Comparison of ENCODE assay signal across 20 mouse cellular contexts in genomic region chr4:133397299-133397698, GRCm38 (mm10). TPM values are rescaled to one million over a fixed set of nuclear protein-coding genes. Genes with fewer than 3 reads are reported as not detected.
DNase-seq lines count a peak whose midpoint lies in the region; ATAC-seq and TF ChIP-seq lines count a peak whose summit lies in the region.
"Had no signal": no experiment of that assay in that cellular context is flagged by ENCODE, and none has a peak within 500 bp of the region (broad histone marks: within the 10 kb centered on the region; RNA-seq: fewer than 3 reads in every experiment).

No protein-coding gene starts in this region.

- no peak overlapping the region for H3K4me3 ChIP-seq in heart, embryonic 11.5 days (ENCODE audit: low read depth, low read length)
- no peak overlapping the region for H3K4me3 ChIP-seq in kidney, postnatal 0 days (replicated peaks; ENCODE audit: low read depth, low read length)
- no peak overlapping the region for H3K4me3 ChIP-seq in CH12.LX (replicated peaks in 1 of 3; ENCODE audit: low read depth in 2 of 3, low read length in 2 of 3, poor library complexity in 1 of 3)
- no peak overlapping the region for H3K4me3 ChIP-seq in embryonic facial prominence, embryonic 10.5 days
- H3K4me3 ChIP-seq: embryonic facial prominence, embryonic 15.5 days; hindbrain, embryonic 12.5 days; intestine, embryonic 15.5 days; kidney, embryonic 15.5 days; midbrain, embryonic 13.5 days; neural tube, embryonic 12.5 days had no signal

- no peaks in the 10 kb centered on the region for H3K9me3 ChIP-seq in heart, embryonic 11.5 days (replicated peaks; ENCODE audit: control insufficient read depth, low read length)
- no peaks in the 10 kb centered on the region for H3K9me3 ChIP-seq in kidney, postnatal 0 days (replicated peaks; ENCODE audit: low read length)
- H3K9me3 ChIP-seq in CH12.LX (replicated peaks; ENCODE audit: low read length) = no peaks in the 10 kb centered on the region
- no peaks in the 10 kb centered on the region for H3K9me3 ChIP-seq in embryonic facial prominence, embryonic 10.5 days
- H3K9me3 ChIP-seq: embryonic facial prominence, embryonic 15.5 days; hindbrain, embryonic 12.5 days; intestine, embryonic 15.5 days; kidney, embryonic 15.5 days; midbrain, embryonic 13.5 days; neural tube, embryonic 12.5 days had no signal

- no peaks in the 10 kb centered on the region; the same call in 1 of the 2 replicates for H3K79me2 ChIP-seq in CH12.LX (replicated peaks; ENCODE audit: control insufficient read depth, extremely low read depth, insufficient read depth, poor library complexity, severe bottlenecking)

- DNase-seq in heart, postnatal 25 days (ENCODE audit: low spot score) = no peak
- no peak for DNase-seq in kidney, postnatal 0 days (ENCODE audit: low spot score)
- DNase-seq in kidney, adult 18-20 months = no peak
- no peak for DNase-seq in CH12.LX (ENCODE audit: extremely low read depth)
- no peak for DNase-seq in embryonic facial prominence, embryonic 10.5 days (ENCODE audit: low spot score)
- DNase-seq in adrenal gland, postnatal 10 days = no peak
- DNase-seq in urinary bladder, postnatal 36 days (ENCODE audit: low spot score in 2 of 2) = no peak
- DNase-seq: adrenal gland, postnatal 36 days; embryo, embryonic 11 days; lung, embryonic 14.5 days; right cerebral cortex, postnatal 4 days; thymus, postnatal 14 days had no signal

- TF ChIP-seq CTCF in kidney, postnatal 0 days (IDR thresholded peaks at IDR 0.05; ENCODE audit: low read depth) = no peak
- TF ChIP-seq CTCF in CH12.LX (conservative IDR thresholded peaks at IDR 0.05 in 1 of 2, IDR thresholded peaks at IDR 0.05 in 1 of 2; ENCODE audit: low read depth in 2 of 2, low read length in 2 of 2) = peak in 1 of 2 experiments; percentile 59; a peak in 2 of 4 replicates

- TF ChIP-seq POLR2A in CH12.LX (IDR thresholded peaks at IDR 0.05; ENCODE audit: low read depth, low read length) = no peak

- H3K9ac ChIP-seq in heart, embryonic 11.5 days (ENCODE audit: low read depth, low read length) = peak overlapping the region; percentile 52; the same call in 1 of the 2 replicates
- no peak overlapping the region for H3K9ac ChIP-seq in kidney, postnatal 0 days (ENCODE audit: low read depth, low read length)
- peak overlapping the region; percentile 28; the same call in 1 of the 2 replicates for H3K9ac ChIP-seq in CH12.LX (ENCODE audit: insufficient read depth, low read depth)
- H3K9ac ChIP-seq: embryonic facial prominence, embryonic 15.5 days; hindbrain, embryonic 12.5 days; intestine, embryonic 15.5 days; kidney, embryonic 15.5 days; lung, embryonic 14.5 days; midbrain, embryonic 13.5 days; neural tube, embryonic 12.5 days had no signal

- no peak overlapping the region for H3K4me2 ChIP-seq in heart, embryonic 11.5 days
- H3K4me2 ChIP-seq in kidney, postnatal 0 days (ENCODE audit: low read length) = no peak overlapping the region
- H3K4me2 ChIP-seq in CH12.LX (ENCODE audit: insufficient read depth, low read depth, poor library complexity, severe bottlenecking) = no peak overlapping the region
- H3K4me2 ChIP-seq: embryonic facial prominence, embryonic 15.5 days; hindbrain, embryonic 12.5 days; intestine, embryonic 15.5 days; kidney, embryonic 15.5 days; lung, embryonic 14.5 days; midbrain, embryonic 13.5 days; neural tube, embryonic 12.5 days had no signal

- 49% methylated on average over 5 of the region's 5 CpGs for WGBS in heart, embryonic 11.5 days (ENCODE audit: insufficient replicate concordance)
- 56% methylated on average over 5 of the region's 5 CpGs for WGBS in kidney, postnatal 0 days
- 42% methylated on average over 5 of the region's 5 CpGs for WGBS in embryonic facial prominence, embryonic 10.5 days

- in situ Hi-C loops in CH12.LX (cut with MboI; ENCODE audit: low pct_ligation_motif_present, low pct_unique_long_range_greater_than_20kb, low sequenced_read_pairs) = no loop called here

- no peaks in the 10 kb centered on the region for H3K27me3 ChIP-seq in heart, embryonic 11.5 days (ENCODE audit: control insufficient read depth, insufficient read depth, low read length)
- H3K27me3 ChIP-seq in kidney, postnatal 0 days (ENCODE audit: insufficient read depth, low read length) = no peaks in the 10 kb centered on the region
- no peaks in the 10 kb centered on the region for H3K27me3 ChIP-seq in CH12.LX (replicated peaks)
- H3K27me3 ChIP-seq in embryonic facial prominence, embryonic 10.5 days (replicated peaks; ENCODE audit: low read depth, poor library complexity, severe bottlenecking) = no peaks in the 10 kb centered on the region
- H3K27me3 ChIP-seq: embryonic facial prominence, embryonic 15.5 days; hindbrain, embryonic 12.5 days; intestine, embryonic 15.5 days; kidney, embryonic 15.5 days; midbrain, embryonic 13.5 days; neural tube, embryonic 12.5 days had no signal

- peak overlapping the region; percentile 70; the same call in 1 of the 2 replicates for H3K27ac ChIP-seq in heart, embryonic 11.5 days (ENCODE audit: low read depth, low read length)
- no peak overlapping the region for H3K27ac ChIP-seq in kidney, postnatal 0 days
- H3K27ac ChIP-seq in CH12.LX (ENCODE audit: insufficient read depth, low read depth) = no peak overlapping the region
- H3K27ac ChIP-seq in embryonic facial prominence, embryonic 10.5 days (replicated peaks) = peak overlapping the region; percentile 7; the same call in 1 of the 2 replicates
- H3K27ac ChIP-seq: embryonic facial prominence, embryonic 15.5 days; hindbrain, embryonic 12.5 days; intestine, embryonic 15.5 days; kidney, embryonic 15.5 days; macrophage; midbrain, embryonic 13.5 days; neural tube, embryonic 12.5 days had no signal

- TF ChIP-seq EP300 in CH12.LX (IDR thresholded peaks at IDR 0.05; ENCODE audit: low read length) = no peak

- TF ChIP-seq RAD21 in CH12.LX (IDR thresholded peaks at IDR 0.05; ENCODE audit: low read depth, low read length) = no peak

- peaks cover 68% of the 10 kb centered on the region for H3K4me1 ChIP-seq in heart, embryonic 11.5 days (ENCODE audit: control insufficient read depth, insufficient read depth, low read length)
- peaks cover 3% of the 10 kb centered on the region; the same call in 1 of the 2 replicates for H3K4me1 ChIP-seq in kidney, postnatal 0 days (replicated peaks; ENCODE audit: insufficient read depth, low read length)
- peaks cover 11 to 58% of the 10 kb centered on the region in 2 experiments for H3K4me1 ChIP-seq in CH12.LX (ENCODE audit: control insufficient read depth in 1 of 2, insufficient read depth in 2 of 2)
- peaks cover 76% of the 10 kb centered on the region for H3K4me1 ChIP-seq in embryonic facial prominence, embryonic 10.5 days

- ATAC-seq in heart, embryonic 11.5 days (replicated peaks; ENCODE audit: insufficient number of reproducible peaks, low FRiP score, low TSS enrichment) = no peak
- 0 out of 2 replicates have a peak, but pooled peaks have one; percentile 9 for ATAC-seq in kidney, postnatal 0 days (replicated peaks; ENCODE audit: low FRiP score, low read depth)
- ATAC-seq: intestine, embryonic 15.5 days had no signal

- dilution Hi-C loops in CH12.LX (cut with MboI; ENCODE audit: extremely low pct_ligation_motif_present, extremely low pct_unique_long_range_greater_than_20kb, low sequenced_read_pairs) = no loop called here

- no peaks in the 10 kb centered on the region for H3K36me3 ChIP-seq in heart, embryonic 11.5 days (ENCODE audit: control insufficient read depth, insufficient read depth, low read length)
- no peaks in the 10 kb centered on the region for H3K36me3 ChIP-seq in kidney, postnatal 0 days (ENCODE audit: insufficient read depth, low read length)
- H3K36me3 ChIP-seq in CH12.LX (replicated peaks in 1 of 2; ENCODE audit: control insufficient read depth in 1 of 2, insufficient read depth in 1 of 2, low read length in 1 of 2) = peaks cover 0 to 49% of the 10 kb centered on the region in 2 experiments
- no peaks in the 10 kb centered on the region for H3K36me3 ChIP-seq in embryonic facial prominence, embryonic 10.5 days (replicated peaks)
- H3K36me3 ChIP-seq: embryonic facial prominence, embryonic 15.5 days; hindbrain, embryonic 12.5 days; intestine, embryonic 15.5 days; kidney, embryonic 15.5 days; midbrain, embryonic 13.5 days; neural tube, embryonic 12.5 days had no signal

- intact Hi-C loops in heart, postnatal 25 days (cut with DNase I) = no loop called here

TF ChIP-seq in CH12.LX, 34 proteins besides CTCF, POLR2A, EP300 and RAD21:
- TF ChIP-seq MEF2A (IDR thresholded peaks at IDR 0.05; ENCODE audit: borderline replicate concordance, low read depth, low read length) (no peak), ELF1 (IDR thresholded peaks at IDR 0.05; ENCODE audit: low read depth, low read length) (no peak), RCOR1 (conservative IDR thresholded peaks at IDR 0.05; ENCODE audit: low read depth, low read length) (no peak), JUND (conservative IDR thresholded peaks at IDR 0.05; ENCODE audit: low read depth, low read length) (no peak), TCF12 (IDR thresholded peaks at IDR 0.05; ENCODE audit: low read depth, low read length) (no peak), JUN (IDR thresholded peaks at IDR 0.05; ENCODE audit: insufficient read depth, low read depth, low read length) (no peak), IRF4 (IDR thresholded peaks at IDR 0.05; ENCODE audit: low read depth, low read length) (no peak), MAFK (IDR thresholded peaks at IDR 0.05; ENCODE audit: insufficient replicate concordance, low read length) (no peak), KAT2A (IDR thresholded peaks at IDR 0.05; ENCODE audit: insufficient replicate concordance, low read length) (no peak)

RNA-seq across cellular contexts. Expression of gene Slc9a1, which starts 27.8 kb away (rescaled TPM):
- 4.8 and 7.0 TPM in 2 replicates for polyA plus RNA-seq in heart, embryonic 11.5 days (2014; fragmentation: Nextera tagmentation; extraction: Ambion mirVana)
- 10 to 100 TPM; 16.3 to 20.0 TPM for total RNA-seq in heart, postnatal 25 days (2021)
- polyA plus RNA-seq in kidney, postnatal 0 days (2015; fragmentation: Nextera tagmentation; extraction: Ambion mirVana) = 5.7 and 7.1 TPM in 2 replicates
- total RNA-seq in CH12.LX (2012; rRNA removed) = 4.2 and 4.7 TPM in 2 replicates
- total RNA-seq in CH12.LX (2014; rRNA removed) = 0.66 and 1.4 TPM in 2 replicates
- polyA plus RNA-seq in CH12.LX (2012; ENCODE audit: insufficient read length, low read depth) = 12.0 and 16.7 TPM in 2 replicates
- polyA plus RNA-seq in embryonic facial prominence, embryonic 10.5 days (2016; fragmentation: Nextera tagmentation; extraction: Ambion mirVana) = 8.6 and 9.0 TPM in 2 replicates
- total RNA-seq in adrenal gland, postnatal 10 days (2021) = 10 to 100 TPM; 31.9 to 42.5 TPM

RNA-seq across cellular contexts. Expression of gene Wdtc1, which starts 44.0 kb away (rescaled TPM):
- polyA plus RNA-seq in heart, embryonic 11.5 days (2014; fragmentation: Nextera tagmentation; extraction: Ambion mirVana) = 13.3 and 15.5 TPM in 2 replicates
- total RNA-seq in heart, postnatal 25 days (2021) = 10 to 100 TPM; 81.2 to 82.7 TPM
- 9.9 and 11.2 TPM in 2 replicates for polyA plus RNA-seq in kidney, postnatal 0 days (2015; fragmentation: Nextera tagmentation; extraction: Ambion mirVana)
- total RNA-seq in CH12.LX (2012; rRNA removed) (6.8 and 10.8 TPM in 2 replicates), CH12.LX (2014; rRNA removed) (2.8 and 3.0 TPM in 2 replicates)
- polyA plus RNA-seq in CH12.LX (2012; ENCODE audit: insufficient read length, low read depth) = 9.1 and 9.6 TPM in 2 replicates
- polyA plus RNA-seq in embryonic facial prominence, embryonic 10.5 days (2016; fragmentation: Nextera tagmentation; extraction: Ambion mirVana) = 17.2 and 17.7 TPM in 2 replicates
- 10 to 100 TPM; 46.3 to 50.1 TPM for total RNA-seq in adrenal gland, postnatal 10 days (2021)

Comparison
In these comparisons a context has a peak if more than half of its experiments do, and no peak if none do; other contexts are left out.
1. H3K27ac ChIP-seq: peak in heart, embryonic 11.5 days (single experiment) and embryonic facial prominence, embryonic 10.5 days (single experiment); none in kidney, postnatal 0 days (single experiment) and CH12.LX (single experiment).